Mouse (Mus musculus) CH12F3 (cell line): Measurements from ENCODE around the gene E130114P18Rik.

ENCODE experiments used
- in situ Hi-C: fragments of 300-500 bp; cut with MboI; formaldehyde crosslinking; loops from 2 replicates; pipeline ENCODE4 v1.14.3; 2020; ENCODE audit warnings: low sequenced_read_pairs

The E130114P18Rik gene

GRCm38 (mm10) chr4:97710048-97710765 is 67.7 kb downstream of the E130114P18Rik start:
- in situ Hi-C loops, result no loop called here

DNA sequence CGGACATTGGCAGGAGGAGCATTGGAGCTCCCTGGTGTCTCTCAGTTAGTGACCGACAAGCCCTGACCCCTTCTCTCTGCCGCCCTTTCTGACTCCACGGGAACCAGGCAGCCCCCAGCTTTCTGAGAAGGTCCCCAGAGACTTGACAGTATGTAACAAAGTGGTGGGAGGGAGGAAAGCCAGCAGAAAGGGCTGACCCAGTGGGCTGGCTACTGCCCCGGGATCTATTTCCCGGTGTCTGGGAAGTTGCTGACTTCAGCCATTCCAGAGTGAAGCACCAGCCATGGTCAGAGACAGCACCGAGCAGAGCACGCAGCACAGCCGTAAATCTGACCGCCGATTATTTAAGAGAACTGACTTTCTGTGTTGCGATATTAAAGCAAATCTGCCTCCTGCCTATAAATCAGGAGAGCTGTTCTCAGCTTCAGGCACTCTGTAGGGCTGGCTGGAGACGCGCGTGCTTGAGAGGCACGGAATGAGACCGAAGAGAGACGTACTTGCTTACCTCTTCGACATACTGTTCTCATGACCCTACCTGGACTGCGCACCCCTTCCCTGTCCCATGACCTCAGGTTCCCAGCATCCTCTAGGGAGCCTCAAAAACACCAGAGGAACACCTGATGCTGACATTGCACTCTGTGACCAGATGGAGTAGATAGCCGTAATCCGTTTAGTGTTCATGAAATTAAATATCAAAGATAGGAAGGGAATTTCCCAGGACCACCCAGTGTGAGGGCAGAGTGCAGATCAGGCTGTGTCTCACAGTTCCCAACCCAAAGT is 70.3 kb downstream of the E130114P18Rik start:
- in situ Hi-C loops, result no loop called here

DNA sequence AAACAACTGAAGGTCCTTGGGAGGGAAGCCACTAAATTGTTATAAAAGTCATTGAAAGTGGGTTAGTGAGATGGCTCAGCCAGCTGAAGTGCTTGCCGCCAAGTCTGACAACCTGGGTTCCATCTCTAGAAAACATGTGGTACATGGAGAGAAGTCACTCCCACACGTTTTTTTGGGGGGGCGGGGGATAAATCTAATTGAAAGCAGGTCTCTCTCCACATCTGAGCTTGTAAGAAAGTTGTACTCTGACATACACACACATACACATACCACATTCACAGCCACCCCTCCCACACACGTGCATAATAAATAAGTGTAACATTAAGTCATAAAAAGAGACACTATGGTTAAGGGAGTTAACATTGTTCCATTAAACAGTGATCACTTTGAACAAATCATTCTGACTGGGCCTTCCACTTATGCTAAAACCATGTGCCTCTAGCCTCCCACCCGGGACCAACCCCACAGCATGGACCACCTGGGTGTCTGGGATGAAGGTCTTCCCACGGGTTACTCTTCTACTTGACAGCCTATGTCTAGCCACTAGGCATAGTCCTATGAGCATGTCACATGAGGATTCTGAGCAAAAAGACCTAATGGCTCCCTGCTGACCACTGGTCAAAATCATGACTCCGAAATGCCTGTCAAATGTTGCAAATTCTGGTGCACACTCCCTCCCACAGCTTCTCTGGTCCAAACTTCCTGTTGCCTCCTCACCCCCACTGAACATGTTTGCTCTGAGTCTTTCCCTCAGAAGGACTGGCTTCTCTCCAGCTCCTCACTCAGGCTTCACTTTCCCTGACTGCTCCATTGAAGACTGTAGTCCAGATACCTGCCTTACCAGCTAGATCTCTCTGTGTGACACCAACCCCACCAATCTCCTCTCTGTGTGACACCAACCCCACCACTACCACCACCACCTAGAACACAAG is 80.9 kb downstream of the E130114P18Rik start:
- in situ Hi-C loops, result no loop called here

DNA sequence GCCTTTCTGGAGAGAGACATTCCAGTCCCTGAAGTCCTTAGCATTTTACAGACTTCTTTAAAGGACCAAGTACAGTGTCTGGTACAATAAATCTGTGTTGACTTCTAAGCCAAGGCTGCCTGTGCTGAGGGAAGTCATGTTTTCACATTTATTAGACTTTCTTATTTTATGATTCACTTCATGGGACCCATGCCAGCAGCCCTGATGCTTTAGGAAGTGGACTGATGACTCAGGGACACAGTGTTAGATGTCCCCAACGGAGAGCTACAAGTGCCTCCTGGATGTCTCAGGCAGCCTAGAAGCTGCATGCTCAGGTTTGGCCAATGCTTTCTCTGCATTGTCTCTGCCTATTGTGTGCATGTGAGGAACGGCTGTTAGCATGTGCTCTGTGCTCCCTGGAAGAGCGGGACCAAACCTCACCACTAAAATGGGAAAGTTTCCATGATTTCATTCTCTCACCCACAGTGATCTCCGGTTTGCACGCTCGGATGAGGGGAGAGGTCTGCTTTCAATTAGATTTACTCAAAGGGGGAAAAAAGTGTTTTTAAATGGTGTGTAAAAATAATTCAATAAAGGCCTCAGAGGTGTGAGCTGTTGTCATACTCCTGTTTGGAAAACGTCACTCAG is 82.4 kb downstream of the E130114P18Rik start:
- in situ Hi-C loops, result no loop called here

- in situ Hi-C loops, result no loop called here
Observed at GRCm38 (mm10) chr4:97693931-97694330, 83.9 kb downstream of the E130114P18Rik start.

- in situ Hi-C loops, result no loop called here
Observed at GRCm38 (mm10) chr4:97693054-97693453, 84.8 kb downstream of the E130114P18Rik start.

DNA sequence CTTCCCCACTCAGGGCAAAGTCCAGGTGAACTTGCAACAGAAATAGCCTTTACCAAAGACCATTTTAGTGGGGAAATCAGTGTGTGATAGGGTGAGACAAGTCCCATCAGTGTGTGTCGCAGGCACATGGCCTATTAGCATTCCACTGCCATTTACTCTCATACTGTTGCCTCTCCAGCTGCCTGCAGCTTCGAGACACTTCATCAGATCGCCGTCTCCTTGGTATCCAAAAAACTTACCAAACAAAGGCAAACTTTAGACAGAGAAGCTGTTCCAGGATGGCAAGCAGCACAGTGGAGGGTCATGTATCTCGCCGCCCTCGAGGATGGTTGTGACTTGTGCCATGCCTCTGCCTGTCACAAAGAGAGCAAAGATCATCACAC is 87.5 kb downstream of the E130114P18Rik start:
- in situ Hi-C loops, result no loop called here

DNA sequence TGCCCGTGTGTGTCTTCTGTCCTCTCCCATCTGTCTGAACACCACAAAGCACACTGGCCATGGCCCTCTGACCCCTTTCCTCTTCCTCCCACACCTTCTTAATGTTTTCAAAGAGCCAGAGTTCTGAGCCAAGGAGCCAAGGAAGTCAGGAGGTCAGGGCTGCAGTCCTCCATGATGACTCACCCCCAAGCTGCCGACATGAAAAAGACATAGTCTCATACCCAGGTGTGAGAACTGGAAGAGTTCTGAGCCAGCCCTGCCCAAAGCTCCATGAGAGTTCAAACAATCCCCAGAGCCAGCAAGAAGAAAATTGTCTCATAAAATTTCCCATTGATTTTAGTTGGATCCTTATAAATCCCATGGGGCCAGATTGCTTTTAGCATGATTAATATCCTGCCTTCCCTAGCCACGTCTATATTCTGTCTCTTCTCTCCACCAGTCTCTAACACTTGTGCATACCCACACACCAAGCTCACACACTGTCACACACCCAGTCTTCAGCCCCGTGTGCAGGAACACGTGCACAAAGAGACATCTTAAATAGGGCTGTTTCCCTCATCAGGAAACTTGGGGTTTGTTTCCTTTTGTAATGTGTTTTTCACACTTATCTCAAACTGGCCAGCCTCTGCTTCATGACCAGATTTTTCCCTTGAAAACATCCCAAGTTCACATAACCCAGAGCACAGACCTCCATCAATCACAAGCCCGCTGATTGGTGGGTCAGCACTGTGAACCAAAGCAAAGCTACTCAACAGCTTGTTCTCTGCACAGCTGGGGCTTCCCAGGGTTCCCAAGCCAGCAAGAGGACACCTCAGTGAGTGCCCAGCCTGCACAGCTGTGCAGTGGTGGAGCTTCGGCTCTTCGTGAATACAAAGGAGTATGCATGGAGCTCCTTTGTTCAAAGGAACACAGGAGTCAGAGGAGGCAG is 88.2 kb downstream of the E130114P18Rik start:
- in situ Hi-C loops, result no loop called here

GRCm38 (mm10) chr4:97686020-97686419 is 91.9 kb downstream of the E130114P18Rik start:
- in situ Hi-C loops, result no loop called here

- in situ Hi-C loops, result no loop called here
Observed at GRCm38 (mm10) chr4:97676579-97676937, 101.3 kb downstream of the E130114P18Rik start.

- in situ Hi-C loops, result no loop called here
Observed at GRCm38 (mm10) chr4:97675741-97676578, 101.9 kb downstream of the E130114P18Rik start.

DNA sequence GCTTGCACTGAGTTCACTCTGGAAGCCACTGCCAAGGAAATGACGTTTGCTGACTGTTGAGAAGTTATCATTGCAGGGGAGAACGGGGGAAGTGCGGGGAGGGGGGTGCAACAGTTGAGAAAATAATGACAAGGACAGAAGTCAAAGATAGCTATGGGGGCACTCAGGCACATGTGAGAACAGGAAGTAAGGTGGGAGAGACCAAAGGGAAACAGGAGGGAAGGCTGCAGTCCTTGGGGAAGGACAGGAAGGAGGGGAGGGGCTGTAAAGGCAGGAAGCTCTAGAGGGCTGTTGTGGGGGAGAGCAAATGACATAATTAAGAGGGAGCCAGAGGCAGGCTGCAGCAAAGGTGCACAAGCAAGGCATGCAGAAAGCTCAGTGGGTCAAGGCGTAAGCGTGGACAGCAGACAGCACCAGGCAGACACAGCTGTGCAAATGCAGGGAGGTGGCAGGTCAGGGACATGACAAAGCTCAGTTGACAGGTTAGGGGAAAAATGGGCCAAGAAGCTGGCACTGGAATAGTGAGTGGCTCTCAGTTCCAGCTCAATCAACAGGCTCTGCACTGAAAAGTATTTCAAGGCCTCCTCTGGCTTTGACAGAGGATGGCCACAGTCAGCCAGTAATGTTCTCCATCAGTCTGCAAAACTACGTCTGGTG is 103.9 kb downstream of the E130114P18Rik start:
- in situ Hi-C loops, result no loop called here

GRCm38 (mm10) chr4:97672501-97672900 is 105.4 kb downstream of the E130114P18Rik start:
- in situ Hi-C loops, result no loop called here

- in situ Hi-C loops, result no loop called here
Observed at GRCm38 (mm10) chr4:97671911-97672310, 106.0 kb downstream of the E130114P18Rik start.

DNA sequence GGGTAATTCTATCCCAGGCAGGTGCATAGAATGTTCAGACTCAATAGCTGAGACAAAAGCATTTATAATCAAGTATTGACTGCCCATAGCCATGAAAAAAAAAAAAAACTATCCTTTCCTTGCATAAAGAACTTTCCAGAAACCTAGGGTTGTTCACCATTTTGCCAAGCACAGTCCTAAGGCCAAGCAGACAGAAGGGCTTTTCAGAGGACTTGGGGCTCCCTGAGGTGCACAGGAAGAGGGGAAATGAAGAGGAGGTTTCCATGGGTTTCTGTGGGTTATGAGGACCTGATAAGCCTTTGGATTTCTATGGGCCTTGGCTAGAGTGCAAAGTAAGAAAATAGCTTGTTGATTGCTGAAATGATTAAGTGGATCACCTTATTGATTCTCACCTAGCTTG is 107.5 kb downstream of the E130114P18Rik start:
- in situ Hi-C loops, result no loop called here

GRCm38 (mm10) chr4:97669808-97670207 is 108.1 kb downstream of the E130114P18Rik start:
- in situ Hi-C loops, result no loop called here

GRCm38 (mm10) chr4:97665428-97665755 is 112.5 kb downstream of the E130114P18Rik start:
- in situ Hi-C loops, result no loop called here

GRCm38 (mm10) chr4:97664738-97665427 is 113.0 kb downstream of the E130114P18Rik start:
- in situ Hi-C loops, result no loop called here
